Mouse (Mus musculus): ENCODE measurements around the gene Nr0b2.

Gene Nr0b2

DNA sequence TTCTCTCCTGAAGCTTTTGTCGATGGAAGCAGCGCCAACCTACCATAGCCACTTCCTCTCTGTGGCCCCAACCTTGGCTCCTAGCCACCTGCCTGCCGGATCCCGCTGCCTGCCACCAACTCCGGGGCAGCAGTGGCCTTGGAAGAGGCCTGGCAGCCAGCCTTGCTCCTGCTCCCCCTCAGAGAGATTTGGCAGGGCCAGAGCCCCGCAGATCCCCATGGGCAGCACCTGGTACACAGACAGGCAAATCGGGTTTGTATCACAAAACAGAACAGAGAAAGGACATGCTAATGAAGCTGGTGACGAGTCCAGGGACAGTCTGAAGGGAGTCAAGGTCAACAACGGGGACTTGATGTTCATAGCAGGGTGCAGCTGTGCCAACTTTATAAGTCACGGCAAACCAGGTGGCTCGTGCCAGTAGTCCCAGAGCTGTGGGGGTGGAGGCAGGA, 10.0 kb downstream of the Nr0b2 start:
- DNase-seq: no peak

DNA sequence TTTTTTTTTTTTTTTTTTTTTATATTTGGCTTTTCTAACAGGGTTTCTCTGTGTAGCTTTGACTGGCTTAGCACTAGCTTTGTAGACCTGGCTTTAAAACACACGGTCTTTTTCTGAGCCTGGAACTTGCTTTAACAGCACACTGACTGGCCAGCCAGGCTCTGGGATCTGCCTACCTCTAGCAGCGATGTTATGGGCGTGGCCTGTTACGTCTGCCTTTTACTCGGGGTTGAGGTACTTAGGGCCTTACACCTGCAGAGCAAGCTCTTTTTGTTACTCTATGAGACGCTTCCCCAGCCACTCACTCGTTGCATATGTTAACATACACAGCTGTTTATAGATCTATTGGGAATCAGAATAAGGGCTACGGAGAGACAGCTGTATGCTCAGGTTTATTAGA, 14.1 kb downstream of the Nr0b2 start:
- no peak for DNase-seq

DNA sequence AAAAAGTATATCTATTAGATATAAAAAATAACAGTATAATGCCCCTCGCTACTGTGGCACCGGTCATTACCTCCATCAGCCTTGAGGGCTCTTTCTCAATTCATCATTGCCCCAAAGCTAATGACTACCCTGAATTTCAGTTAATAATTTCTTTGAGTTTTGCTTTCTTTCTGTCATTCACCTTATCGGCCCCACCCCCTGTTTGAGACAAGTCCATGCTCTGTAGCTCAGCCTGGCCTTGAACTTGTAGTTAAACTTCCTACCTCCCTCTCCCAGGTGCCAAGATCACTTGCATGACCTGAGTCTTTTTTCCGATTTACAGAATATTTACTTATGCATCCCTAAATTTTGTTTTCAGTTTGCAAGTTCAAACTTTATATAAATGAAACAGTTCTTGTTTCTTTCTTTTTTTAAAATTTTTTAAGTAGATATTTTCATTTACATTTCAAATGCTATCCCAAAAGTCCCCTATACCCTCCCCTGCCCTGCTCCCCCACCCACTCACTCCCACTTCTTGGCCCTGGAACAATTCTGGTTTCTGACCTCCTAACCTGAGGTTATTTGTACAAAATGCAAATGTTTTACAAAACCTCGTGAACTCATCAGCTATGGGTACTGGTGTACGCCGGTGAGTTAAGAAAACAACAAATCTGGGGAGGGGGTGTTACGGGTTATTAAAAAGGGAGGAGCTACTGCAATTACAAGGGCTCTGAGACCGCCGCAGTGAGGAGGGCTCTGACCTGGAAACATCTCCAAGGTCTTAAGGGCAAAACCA, 16.3 kb downstream of the Nr0b2 start:
- DNase-seq: no peak

DNA sequence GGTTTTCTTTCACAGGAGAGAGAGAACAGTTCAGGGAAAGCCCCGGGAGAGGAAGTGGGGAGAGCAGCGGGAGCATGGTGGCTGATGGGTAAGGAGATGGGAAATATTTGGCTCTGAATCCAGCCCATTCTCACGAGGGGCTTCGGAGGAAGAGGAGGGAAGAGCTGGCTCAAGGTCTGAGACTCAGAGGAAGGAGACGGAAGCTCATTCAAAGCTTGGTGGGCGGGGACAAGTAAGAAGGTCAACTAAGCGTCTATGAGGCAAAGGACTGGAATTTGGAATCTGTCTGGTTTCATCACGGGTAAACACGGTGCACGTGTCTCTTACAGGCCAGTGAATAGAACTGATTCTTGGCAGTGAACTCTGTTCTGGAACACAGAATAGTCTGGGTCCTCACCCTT, 16.9 kb downstream of the Nr0b2 start:
- peak; percentile 5 for DNase-seq

DNA sequence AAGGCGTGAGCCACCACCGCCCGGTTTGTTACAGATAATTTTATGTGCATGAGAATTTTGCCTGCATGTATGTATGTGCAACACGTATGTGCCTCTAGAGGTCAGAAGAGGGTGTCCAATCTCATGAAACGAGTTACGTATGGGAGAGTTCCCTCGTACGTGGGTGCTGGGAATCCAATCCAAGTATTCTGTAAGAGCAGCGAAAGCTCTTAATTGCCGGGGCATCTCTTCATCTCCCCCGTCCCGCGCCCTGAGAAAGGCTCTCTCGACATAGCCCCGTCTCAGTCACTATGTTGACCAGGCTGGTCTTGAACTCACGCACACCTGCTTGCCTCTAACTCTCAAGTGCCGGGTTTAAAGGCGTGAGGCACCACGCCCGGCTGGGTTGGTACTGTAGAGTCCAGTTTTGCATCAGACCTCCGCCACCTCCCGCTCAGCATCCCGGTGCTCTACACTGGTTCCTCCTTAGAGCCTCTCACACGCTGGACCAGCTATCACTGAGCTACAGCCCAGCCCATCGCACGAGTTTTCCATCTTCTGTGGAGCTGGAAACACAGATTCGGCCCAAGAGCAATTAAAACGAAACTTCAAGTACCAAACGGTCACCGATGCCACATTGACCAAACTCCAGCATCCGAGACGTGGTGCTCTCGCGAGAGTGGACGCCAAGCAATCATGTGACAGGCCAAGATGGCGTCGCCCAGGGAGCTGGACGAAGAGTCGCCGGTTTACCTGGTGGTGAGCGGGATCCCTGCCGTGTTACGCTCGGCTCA, 21.1 kb downstream of the Nr0b2 start, which contains the start of gene Gpatch3:
Gpatch3 (plus strand) TSS at position 676 of the 773 bp plus-strand sequence.
- peak; percentile 97 for DNase-seq

DNA sequence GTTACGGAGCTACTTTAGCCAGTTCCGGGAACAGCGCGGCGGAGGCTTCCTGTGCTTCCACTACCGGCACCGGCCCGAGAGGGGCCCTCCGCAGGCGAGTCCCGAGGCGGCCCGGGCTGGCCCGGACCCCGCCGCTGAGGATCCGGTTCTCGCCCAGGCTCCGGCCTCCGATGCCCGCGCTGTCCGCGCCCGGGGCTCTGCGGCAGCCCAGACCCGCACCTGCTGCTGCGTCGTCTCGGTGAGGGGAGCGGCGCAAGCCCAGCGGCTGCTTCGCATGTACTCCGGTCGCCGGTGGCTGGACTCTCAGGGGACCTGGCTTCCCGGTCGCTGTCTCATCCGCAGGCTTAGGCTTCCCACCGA, 21.6 kb downstream of the Nr0b2 start:
- DNase-seq: no peak

DNA sequence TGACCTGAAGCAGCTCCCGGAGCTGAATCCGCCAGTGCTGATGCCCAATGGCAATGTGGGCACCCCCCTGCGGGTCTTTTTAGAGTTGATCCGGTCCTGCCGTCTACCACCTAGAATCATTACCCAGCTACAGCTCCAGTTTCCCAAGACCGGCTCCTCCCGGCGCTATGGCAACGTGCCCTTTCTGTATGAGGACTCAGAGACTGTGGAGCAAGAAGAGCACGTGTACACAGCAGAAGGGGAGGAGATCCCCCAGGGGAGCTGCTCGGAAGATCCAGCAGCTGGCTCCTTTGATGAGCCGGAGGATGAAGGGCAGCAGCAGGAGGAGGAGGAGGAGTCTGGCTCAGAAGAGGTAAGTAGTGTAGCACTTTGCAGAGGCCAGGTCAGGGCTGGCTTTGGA, 24.8 kb downstream of the Nr0b2 start:
- no peak for DNase-seq

DNA sequence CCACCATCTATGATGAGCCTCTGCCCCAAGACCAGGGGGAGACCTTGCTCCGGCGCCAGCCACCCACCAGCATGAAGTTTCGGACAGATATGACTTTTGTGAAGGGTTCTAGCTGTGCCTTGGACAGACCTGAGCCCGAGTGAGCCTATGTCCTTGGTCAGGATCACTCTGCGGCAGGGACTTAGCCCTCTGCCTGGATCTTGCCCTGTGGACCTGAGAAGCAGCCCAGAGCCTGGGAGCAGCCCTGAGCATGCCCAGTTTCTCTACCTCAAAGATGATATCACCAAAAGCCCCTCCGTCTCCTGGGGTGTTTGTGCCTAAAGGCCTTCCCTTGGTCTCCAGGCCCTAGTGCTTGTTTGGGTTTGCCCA, 30.5 kb downstream of the Nr0b2 start:
- no peak for DNase-seq

DNA sequence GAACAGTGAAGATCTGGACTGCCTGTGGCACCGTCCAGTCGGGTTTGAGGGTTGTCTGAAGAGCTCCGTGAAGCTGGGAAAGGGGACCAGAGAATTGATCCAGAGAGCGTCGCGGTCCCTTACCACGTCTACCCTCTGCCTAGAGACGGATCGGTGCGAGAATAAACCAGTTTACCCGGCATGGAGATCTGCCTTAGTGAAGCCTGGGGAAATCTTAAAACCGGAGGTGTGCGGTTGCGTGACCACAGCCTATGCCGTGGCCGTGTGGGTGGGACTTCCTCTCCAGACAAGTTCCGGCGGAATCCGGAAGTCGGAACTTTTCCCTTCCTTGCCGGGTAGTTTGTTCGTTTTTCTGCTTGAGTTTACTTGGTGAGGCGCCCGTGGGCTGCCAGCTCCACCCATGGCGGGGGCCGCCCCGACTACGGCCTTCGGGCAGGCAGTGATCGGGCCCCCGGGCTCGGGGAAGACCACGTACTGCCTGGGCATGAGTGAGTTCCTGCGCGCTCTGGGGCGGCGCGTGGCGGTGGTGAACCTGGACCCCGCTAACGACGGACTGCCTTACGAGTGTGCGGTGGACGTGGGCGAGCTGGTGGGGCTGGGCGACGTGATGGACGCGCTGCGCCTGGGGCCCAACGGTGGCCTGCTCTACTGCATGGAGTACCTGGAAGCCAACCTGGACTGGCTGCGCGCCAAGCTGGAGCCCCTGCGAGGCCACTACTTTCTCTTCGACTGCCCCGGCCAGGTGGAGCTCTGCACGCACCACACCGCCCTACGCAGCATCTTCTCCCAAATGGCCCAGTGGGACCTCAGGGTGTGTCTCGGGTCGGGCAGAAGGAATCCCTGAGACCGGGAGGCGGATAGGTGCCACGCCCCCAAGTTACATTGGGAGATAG, 31.1 kb downstream of the Nr0b2 start, which contains the start of gene Gpn2:
Gpn2 (plus strand) TSS at position 304 of the 893 bp plus-strand sequence.
- DNase-seq: peak; percentile 90

DNA sequence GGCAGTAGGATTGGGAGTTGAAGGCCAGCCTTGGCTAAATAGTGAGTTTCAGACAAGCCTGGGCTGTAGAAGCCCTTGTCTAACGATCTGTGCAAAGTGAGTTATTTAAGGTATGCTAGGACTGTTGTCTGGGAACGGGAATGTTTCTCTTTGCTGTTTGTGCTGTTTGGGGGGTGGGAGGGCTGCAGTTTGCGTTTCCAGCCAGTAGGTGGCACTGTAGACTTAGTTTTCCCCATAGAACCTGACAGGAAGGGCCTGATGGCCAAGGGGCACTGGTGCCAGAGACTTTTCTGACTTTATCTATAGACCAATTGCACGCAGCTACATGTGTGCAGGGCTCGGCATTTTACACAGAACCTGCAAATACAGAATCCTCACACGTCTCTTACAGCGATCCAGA, 39.4 kb downstream of the Nr0b2 start:
- peak; percentile 82 for DNase-seq

DNA sequence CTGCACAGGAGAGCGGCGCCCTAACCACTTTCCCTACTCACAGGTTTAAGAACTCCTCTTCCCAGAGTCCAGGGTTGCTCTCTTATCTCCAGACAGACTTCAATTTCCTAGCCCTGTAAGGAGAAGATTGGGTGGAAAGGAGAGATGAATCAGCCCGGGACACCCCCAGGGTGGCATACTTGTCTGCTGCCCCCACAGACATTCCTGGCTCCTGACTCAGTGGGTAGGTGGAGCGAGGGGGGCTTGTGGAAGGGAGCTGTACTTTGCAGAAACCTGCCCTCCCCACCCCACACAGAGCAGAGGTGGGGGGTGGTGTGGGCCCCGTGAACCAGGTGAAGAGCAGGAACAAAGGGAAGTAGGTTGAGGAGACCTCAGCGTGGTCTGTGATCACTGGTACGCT, 42.4 kb downstream of the Nr0b2 start:
- DNase-seq: no peak

DNA sequence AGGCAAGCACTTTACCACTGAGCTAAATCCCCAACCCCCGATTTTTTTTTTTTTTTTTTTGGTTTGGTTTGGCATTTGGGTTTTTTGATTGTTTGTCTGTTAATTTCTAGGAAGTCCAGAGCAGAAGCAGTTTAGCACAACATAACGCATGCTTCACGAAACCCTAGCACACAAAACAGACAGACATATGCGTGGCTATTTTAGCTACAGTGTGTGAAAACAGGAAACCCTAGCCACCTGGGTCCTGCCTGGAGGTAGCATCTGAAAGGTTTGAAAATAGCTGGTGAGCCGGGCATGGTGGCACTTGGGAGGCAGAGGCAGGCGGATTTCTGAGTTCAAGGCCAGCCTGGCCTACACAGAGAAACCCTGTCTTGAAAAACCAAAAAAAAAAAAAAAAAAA, 42.9 kb downstream of the Nr0b2 start:
- DNase-seq: no peak

DNA sequence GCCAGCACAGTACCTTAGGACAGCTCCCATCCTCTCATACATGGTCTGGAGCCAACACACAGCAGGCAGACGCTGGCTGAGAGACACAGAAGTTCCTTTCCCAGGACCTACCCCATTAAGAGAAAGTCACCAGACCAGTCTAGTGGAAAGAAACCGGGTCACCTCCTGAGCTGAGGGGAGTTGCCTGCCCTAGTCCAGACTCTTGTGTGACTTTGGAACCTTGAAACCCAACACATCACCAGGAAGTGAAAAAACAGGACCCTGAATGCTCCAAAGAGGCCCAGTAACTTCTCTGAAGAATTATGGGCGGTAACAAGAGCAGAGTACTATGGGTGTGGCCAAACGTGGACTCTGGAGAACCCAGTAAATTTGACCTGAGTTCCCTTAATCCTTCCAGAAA, 45.4 kb downstream of the Nr0b2 start:
- DNase-seq: no peak

DNA sequence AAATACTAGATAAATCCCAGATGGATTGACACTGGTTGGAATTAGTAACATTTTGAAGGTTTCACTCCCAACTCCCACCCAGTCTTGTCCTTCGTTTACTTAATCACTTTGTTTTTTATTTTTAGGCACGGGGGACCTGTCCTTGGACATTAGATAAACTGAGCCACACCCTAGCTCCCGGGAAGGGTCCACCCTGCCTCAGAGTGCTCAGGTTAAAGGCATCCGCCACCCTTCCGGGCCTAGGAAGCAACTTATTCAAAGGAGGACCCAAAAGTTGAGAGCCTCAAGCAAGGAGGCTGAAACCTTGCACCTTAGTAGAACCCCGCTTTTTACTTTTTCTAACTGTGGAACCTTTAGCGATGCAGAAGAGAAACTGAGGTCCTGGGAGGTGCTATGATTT, 45.9 kb downstream of the Nr0b2 start:
- DNase-seq: no peak

DNA sequence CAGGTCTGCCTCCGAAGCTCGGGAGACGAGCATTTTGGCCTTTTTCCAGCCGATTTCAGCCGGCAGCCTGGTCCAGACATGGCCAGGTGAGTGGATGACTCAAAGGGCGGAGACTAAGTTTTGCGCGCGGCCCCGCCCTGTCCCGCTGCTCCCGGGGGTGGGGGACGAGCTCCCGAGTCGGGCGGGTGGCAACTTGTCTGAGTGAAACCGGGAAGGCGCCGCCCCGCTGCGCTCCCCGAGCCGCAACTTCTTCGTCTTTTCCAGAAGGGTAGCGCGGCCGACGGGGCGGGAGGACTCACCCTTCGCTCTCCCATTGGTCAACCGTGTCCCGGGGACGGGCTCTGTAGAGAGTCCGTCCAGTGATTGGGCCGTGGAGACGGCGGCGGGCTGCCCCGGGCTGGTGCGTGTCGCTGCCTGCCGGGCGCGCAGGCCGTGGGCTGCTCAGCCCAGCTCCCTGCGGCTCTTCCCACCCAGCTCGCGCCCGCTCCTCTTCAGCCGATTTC, 46.4 kb downstream of the Nr0b2 start:
- peak; percentile 91 for DNase-seq

DNA sequence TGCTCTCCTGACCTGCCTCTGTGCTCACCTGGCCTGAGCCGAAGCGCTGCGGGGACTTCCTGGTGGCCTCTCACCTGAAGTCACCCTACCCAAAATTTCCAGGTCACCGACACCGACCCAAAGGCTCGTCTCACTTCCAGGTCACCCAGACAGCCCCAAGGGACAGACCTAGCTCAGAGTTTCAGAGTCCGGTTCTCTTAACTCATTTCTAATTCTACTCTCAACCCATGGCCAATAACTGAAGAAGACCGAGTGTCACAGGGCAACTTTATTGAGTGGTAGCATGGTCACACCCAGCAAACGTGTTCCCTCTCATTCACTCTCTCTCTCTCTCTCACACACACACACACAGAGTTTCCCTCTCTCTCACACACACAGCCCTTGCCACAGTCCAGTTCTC, 47.1 kb downstream of the Nr0b2 start:
- no peak for DNase-seq

DNA sequence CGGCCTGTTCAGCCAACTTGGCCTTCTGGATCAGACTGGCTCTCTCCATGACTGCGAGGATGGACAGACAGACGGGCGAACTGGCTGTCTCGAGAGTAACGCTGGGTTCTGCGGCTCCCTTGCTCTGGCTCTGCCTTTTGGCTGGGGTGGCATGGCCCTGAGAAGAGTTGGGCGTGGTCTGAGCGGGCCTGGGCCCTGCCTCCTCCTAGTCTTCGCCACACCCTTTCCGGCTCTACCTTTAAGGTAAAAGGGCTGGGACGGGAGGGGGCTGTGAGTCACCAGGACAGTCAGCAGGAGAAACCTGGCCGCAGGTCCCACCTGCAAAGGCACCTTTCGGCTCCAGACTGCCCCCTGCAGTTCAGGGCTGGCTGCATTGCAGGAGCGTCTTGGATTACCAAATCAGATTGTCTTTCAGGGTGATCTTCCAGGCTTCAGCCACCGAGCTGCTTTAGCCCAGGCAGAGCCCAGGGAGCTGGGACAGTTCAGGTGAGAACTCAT, 48.6 kb downstream of the Nr0b2 start, which contains the start of gene Sfn:
Sfn (minus strand) TSS at position 448 of the 498 bp plus-strand sequence.
- peak; percentile 34 for DNase-seq

DNA sequence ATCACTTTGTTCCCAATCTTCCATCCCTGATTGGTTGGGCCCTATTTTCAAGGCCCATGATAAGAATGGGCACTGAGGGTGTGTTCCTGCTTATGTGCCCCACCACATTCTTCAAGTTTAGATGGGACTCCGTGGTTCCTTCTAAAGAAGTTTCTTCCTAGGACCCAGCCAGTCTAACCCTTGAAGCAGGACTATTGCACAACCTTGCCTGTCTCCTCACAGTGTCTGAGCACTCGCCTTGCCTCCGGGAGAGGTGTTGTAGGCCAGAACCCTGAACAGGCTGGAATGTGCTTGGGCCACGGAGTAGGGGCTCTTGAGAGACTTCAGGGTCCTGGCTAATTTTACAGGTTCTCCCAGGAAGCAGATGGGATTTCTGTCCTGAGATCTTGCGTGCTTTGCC, 49.9 kb downstream of the Nr0b2 start:
- DNase-seq: no peak

DNA sequence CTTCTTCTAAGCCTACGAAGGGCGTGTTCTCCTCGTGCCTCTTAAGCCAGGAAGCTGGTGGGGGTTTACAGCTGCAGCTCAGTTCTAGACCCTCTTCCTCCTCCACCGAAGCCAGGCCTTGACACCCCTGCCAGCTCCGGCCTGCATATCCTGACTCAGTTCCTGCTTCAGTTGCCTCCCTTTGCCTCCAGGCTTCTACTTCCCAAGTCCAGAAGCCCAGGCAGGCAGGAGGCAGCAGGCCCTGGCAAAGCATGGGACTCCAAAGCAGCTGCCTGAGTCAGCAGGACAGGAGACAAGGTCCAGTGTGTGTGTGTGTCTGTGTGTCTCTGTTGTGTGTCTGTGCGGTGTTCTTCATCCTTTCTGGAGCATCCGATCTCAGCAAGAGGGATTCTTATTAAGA, 51.0 kb downstream of the Nr0b2 start:
- DNase-seq: no peak

DNA sequence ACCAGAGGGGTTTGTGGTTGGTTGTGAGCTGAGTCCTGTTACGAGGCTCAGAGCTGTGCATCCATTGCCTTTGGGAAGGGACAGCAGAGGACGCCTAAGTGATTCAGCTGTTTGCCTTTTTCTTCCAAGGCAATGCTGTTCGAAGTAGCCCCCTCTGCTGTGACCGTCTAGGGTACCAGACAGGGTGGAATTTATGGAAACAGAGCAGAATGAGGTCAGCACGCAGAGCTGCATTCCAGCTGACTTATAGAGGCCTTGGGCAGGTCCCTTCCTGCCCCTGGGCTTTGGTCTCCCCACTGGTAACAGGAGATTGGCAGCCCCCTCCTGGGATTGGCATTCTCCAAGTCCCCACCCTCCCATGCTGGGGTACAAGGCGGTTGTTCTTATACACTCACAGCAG, 51.7 kb downstream of the Nr0b2 start:
- DNase-seq: no peak

DNA sequence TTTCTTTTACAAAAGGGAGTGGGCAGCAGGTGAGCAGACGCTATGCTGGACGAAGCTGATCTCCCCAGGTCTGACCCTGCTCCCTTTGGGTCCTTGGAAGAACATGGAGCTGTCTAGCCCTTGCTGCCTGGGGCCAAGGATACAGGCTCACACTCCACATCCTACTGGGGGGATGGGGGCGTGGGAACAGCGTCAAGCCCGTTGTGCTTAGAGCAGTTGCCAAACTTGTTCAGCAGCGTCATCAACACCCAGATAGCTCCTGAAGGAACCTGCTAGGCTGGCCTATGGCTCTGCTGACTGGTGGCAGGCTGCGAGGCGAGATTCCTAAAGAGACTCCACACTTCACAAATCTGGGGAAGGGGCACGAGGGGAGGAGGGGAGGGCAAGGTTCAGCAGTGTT, 52.2 kb downstream of the Nr0b2 start:
- no peak for DNase-seq

Data from retina, postnatal 1 day (tissue).